Mouse (Mus musculus): ENCODE measurements at regions not wholly inside any gene's neighbourhood (a gene's known extent, or its start where the extent isn't known, plus 50 kb on each side); places are given as distances from the start of the nearest gene placed in this dataset.

DNA sequence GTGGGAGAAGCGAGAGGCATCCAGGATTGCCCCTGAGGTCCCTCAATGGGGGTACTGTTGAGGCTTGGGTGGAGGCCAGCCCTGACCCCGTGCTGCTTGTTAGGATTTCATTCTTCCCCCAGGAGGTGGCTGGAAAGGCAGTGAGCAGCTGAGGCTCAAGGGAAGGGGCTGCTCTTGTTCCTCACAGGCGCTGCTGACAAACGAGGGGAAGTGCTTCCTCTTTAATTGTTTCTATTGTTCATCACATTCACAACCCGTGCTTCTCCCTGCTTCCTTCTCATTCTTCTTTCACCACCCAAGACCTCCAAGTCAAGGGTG, 135.3 kb upstream of the Map3k1 start:
- Histone ChIP-seq H3K79me3 (ENCODE audit: low read depth) (no peaks in the 10 kb centered on the region), H3K27me3 (ENCODE audit: control insufficient read depth, insufficient read depth, insufficient read length) (no peaks in the 10 kb centered on the region), H3K4me3 (ENCODE audit: insufficient read depth, poor library complexity, severe bottlenecking) (no peak overlapping the region), H3K79me2 (ENCODE audit: control insufficient read depth, insufficient read depth) (no peaks in the 10 kb centered on the region), H3K36me3 (ENCODE audit: control insufficient read depth, insufficient read depth) (no peaks in the 10 kb centered on the region), H3ac (ENCODE audit: control insufficient read depth, insufficient read length, low read depth) (no peak overlapping the region)
- no peak for TF ChIP-seq CTCF (IDR thresholded peaks at IDR 0.05; ENCODE audit: control insufficient read depth, insufficient read depth, insufficient read length)
- TF ChIP-seq MYOG (IDR thresholded peaks at IDR 0.05; ENCODE audit: control insufficient read depth, extremely low read depth, insufficient read length), result no peak
- TF ChIP-seq CEBPB (IDR thresholded peaks at IDR 0.05; ENCODE audit: low read depth), result no peak
- no peak for TF ChIP-seq USF1 (IDR thresholded peaks at IDR 0.05; ENCODE audit: low read depth)
- TF ChIP-seq MAX (IDR thresholded peaks at IDR 0.05), result no peak
- TF ChIP-seq FOSL1 (IDR thresholded peaks at IDR 0.05; ENCODE audit: insufficient read depth, low read length, poor library complexity, severe bottlenecking), result no peak
- TF ChIP-seq MYOD1 (IDR thresholded peaks at IDR 0.05; ENCODE audit: control insufficient read depth, insufficient read length, low read depth), result no peak

DNA sequence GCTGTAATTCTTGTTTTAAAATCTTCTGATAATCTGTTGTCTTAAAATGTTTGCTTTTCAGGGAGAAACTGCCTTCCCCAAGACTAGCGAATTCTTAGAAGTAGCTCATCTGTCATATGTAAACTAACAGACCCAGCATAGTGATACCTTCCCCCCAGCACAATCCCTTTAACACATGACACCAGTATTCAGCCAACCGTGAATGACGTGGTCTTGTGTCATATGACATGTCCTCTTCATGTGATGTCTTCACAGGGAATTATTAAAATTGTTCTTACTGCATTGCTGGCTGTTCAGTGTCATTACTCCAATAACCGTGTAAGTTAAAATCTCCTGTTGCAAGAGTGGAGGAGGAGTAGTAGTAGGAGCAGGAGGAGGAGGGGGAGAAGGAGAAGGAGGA, 137.5 kb upstream of the Map3k1 start:
- no peak overlapping the region for H3ac ChIP-seq (ENCODE audit: control insufficient read depth, insufficient read length, low read depth)
- no peaks in the 10 kb centered on the region for H3K27me3 ChIP-seq (ENCODE audit: control insufficient read depth, insufficient read depth, insufficient read length)
- no peaks in the 10 kb centered on the region for H3K79me3 ChIP-seq (ENCODE audit: low read depth)
- H3K4me3 ChIP-seq (ENCODE audit: insufficient read depth, poor library complexity, severe bottlenecking), result no peak overlapping the region
- no peaks in the 10 kb centered on the region for H3K36me3 ChIP-seq (ENCODE audit: control insufficient read depth, insufficient read depth)
- H3K79me2 ChIP-seq (ENCODE audit: control insufficient read depth, insufficient read depth), result no peaks in the 10 kb centered on the region
- no peak for TF ChIP-seq CEBPB (IDR thresholded peaks at IDR 0.05; ENCODE audit: low read depth)
- TF ChIP-seq CTCF (IDR thresholded peaks at IDR 0.05; ENCODE audit: control insufficient read depth, insufficient read depth, insufficient read length), result no peak
- no peak for TF ChIP-seq FOSL1 (IDR thresholded peaks at IDR 0.05; ENCODE audit: insufficient read depth, low read length, poor library complexity, severe bottlenecking)
- TF ChIP-seq MYOD1 (IDR thresholded peaks at IDR 0.05; ENCODE audit: control insufficient read depth, insufficient read length, low read depth), result no peak
- no peak for TF ChIP-seq MYOG (IDR thresholded peaks at IDR 0.05; ENCODE audit: control insufficient read depth, extremely low read depth, insufficient read length)
- TF ChIP-seq USF1 (IDR thresholded peaks at IDR 0.05; ENCODE audit: low read depth), result no peak
- no peak for TF ChIP-seq MAX (IDR thresholded peaks at IDR 0.05)

DNA sequence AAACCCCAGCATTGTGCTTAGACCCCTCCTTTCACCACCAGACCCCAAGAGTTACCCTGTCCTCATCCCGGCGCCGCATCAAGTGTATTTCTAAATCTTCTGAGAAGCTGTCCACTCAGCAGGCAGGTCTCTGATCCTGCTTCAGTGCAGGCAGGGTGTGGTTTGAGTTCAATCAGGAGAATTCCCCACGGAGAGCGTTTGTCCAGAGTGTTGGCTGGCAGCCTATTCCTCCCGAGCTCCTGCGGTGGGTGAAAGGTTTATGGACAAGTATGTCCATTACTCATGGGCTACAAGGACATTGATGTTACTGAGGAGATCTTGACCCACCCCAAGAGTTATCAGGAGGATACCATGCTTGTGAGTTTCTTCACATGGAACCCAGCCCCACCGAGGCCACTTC, 138.0 kb upstream of the Map3k1 start:
- H3K27me3 ChIP-seq (ENCODE audit: control insufficient read depth, insufficient read depth, insufficient read length), result no peaks in the 10 kb centered on the region
- no peaks in the 10 kb centered on the region for H3K36me3 ChIP-seq (ENCODE audit: control insufficient read depth, insufficient read depth)
- H3ac ChIP-seq (ENCODE audit: control insufficient read depth, insufficient read length, low read depth), result no peak overlapping the region
- H3K4me3 ChIP-seq (ENCODE audit: insufficient read depth, poor library complexity, severe bottlenecking), result no peak overlapping the region
- no peaks in the 10 kb centered on the region for H3K79me2 ChIP-seq (ENCODE audit: control insufficient read depth, insufficient read depth)
- H3K79me3 ChIP-seq (ENCODE audit: low read depth), result no peaks in the 10 kb centered on the region
- TF ChIP-seq CEBPB (IDR thresholded peaks at IDR 0.05; ENCODE audit: low read depth) (no peak), MYOG (IDR thresholded peaks at IDR 0.05; ENCODE audit: control insufficient read depth, extremely low read depth, insufficient read length) (no peak), FOSL1 (IDR thresholded peaks at IDR 0.05; ENCODE audit: insufficient read depth, low read length, poor library complexity, severe bottlenecking) (no peak), MAX (IDR thresholded peaks at IDR 0.05) (no peak), MYOD1 (IDR thresholded peaks at IDR 0.05; ENCODE audit: control insufficient read depth, insufficient read length, low read depth) (no peak)

DNA sequence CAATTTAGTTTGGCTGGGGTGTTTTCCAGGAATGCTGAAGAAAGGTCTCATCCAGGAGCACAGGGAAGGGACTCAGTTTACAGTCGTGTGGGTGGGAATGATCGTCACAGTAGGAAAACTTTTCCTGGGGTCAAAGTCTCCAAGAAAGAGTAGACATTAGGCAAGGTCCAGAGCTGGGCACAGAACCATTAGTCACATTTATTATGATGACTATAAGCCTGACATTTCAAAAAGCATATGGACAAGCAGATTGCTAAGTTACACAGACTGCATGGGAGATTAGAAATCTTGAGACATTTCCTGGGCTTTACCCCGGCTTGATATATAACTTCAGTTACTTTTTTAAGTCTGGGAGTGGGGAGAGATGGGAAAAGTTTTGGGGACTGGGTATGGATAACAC, 139.6 kb upstream of the Map3k1 start:
- Histone ChIP-seq H3K79me3 (ENCODE audit: low read depth) (no peaks in the 10 kb centered on the region), H3K4me3 (ENCODE audit: insufficient read depth, poor library complexity, severe bottlenecking) (no peak overlapping the region), H3K36me3 (ENCODE audit: control insufficient read depth, insufficient read depth) (no peaks in the 10 kb centered on the region), H3K27me3 (ENCODE audit: control insufficient read depth, insufficient read depth, insufficient read length) (no peaks in the 10 kb centered on the region), H3ac (ENCODE audit: control insufficient read depth, insufficient read length, low read depth) (no peak overlapping the region), H3K79me2 (ENCODE audit: control insufficient read depth, insufficient read depth) (no peaks in the 10 kb centered on the region)
- TF ChIP-seq MYOD1 (IDR thresholded peaks at IDR 0.05; ENCODE audit: control insufficient read depth, insufficient read length, low read depth), result no peak
- TF ChIP-seq MYOG (IDR thresholded peaks at IDR 0.05; ENCODE audit: control insufficient read depth, extremely low read depth, insufficient read length), result no peak
- no peak for TF ChIP-seq FOSL1 (IDR thresholded peaks at IDR 0.05; ENCODE audit: insufficient read depth, low read length, poor library complexity, severe bottlenecking)
- no peak for TF ChIP-seq MAX (IDR thresholded peaks at IDR 0.05)
- TF ChIP-seq CEBPB (IDR thresholded peaks at IDR 0.05; ENCODE audit: low read depth), result no peak
- no peak for TF ChIP-seq USF1 (IDR thresholded peaks at IDR 0.05; ENCODE audit: low read depth)
- no peak for TF ChIP-seq CTCF (IDR thresholded peaks at IDR 0.05; ENCODE audit: control insufficient read depth, insufficient read depth, insufficient read length)

DNA sequence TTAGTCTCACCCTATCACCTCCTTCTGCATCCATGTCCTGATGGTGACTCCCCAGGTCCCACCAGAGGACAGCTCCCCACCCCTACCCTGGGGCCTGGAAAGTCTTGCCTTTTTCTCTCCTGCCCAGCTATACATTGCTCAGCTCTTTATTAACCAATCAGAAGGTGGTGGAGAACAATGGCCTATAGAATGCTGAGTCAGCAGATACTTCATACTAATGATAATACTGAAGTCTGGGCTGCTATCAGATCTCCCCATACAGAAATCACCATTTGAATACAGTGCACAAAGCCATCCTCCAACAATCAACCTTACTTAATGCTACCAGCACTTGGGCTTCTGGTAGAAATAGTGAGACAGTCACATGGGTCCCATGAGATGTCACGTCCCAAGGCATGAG, 141.2 kb upstream of the Map3k1 start:
- Histone ChIP-seq H3K79me2 (ENCODE audit: control insufficient read depth, insufficient read depth) (no peaks in the 10 kb centered on the region), H3K4me3 (ENCODE audit: insufficient read depth, poor library complexity, severe bottlenecking) (no peak overlapping the region), H3K27me3 (ENCODE audit: control insufficient read depth, insufficient read depth, insufficient read length) (no peaks in the 10 kb centered on the region), H3K79me3 (ENCODE audit: low read depth) (no peaks in the 10 kb centered on the region), H3ac (ENCODE audit: control insufficient read depth, insufficient read length, low read depth) (no peak overlapping the region), H3K36me3 (ENCODE audit: control insufficient read depth, insufficient read depth) (no peaks in the 10 kb centered on the region)
- no peak for TF ChIP-seq USF1 (IDR thresholded peaks at IDR 0.05; ENCODE audit: low read depth)
- no peak for TF ChIP-seq CEBPB (IDR thresholded peaks at IDR 0.05; ENCODE audit: low read depth)
- TF ChIP-seq MYOG (IDR thresholded peaks at IDR 0.05; ENCODE audit: control insufficient read depth, extremely low read depth, insufficient read length), result no peak
- no peak for TF ChIP-seq CTCF (IDR thresholded peaks at IDR 0.05; ENCODE audit: control insufficient read depth, insufficient read depth, insufficient read length)
- no peak for TF ChIP-seq FOSL1 (IDR thresholded peaks at IDR 0.05; ENCODE audit: insufficient read depth, low read length, poor library complexity, severe bottlenecking)
- no peak for TF ChIP-seq MYOD1 (IDR thresholded peaks at IDR 0.05; ENCODE audit: control insufficient read depth, insufficient read length, low read depth)
- no peak for TF ChIP-seq MAX (IDR thresholded peaks at IDR 0.05)

DNA sequence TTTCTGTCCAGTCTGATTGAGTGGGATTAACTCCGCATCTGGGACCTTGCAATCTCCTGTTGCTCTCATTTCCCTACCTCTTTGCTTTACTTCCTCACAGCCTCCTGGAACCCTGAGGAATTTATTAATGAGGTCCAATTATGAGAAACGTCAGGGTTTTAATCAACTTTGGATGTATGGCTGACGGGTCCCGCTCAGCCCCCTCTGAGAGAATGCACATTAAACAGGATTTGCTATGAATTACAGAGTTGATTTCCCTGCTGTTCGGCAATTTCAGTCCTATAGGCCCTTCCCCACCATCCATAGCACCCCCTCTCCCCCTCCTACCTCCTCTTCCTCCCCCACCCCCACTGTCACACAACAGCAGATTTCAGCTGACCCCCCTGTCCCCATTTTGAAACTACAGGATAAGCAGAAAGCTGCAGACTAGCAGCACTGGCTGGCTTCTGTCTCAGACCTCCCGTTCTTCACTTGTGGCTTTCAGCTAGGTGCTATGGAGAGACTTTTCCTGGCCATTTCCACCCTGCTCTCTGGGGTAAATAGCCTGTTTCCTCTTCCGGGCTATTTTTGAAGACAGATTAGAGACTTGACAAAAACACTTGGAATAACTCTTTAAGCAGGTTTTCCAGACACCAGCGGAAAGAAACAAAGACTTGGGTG, 145.2 kb upstream of the Map3k1 start:
- H3K79me3 ChIP-seq (ENCODE audit: low read depth), result no peaks in the 10 kb centered on the region
- no peaks in the 10 kb centered on the region for H3K79me2 ChIP-seq (ENCODE audit: control insufficient read depth, insufficient read depth)
- H3K4me3 ChIP-seq (ENCODE audit: insufficient read depth, poor library complexity, severe bottlenecking), result no peak overlapping the region
- no peaks in the 10 kb centered on the region for H3K27me3 ChIP-seq (ENCODE audit: control insufficient read depth, insufficient read depth, insufficient read length)
- no peaks in the 10 kb centered on the region for H3K36me3 ChIP-seq (ENCODE audit: control insufficient read depth, insufficient read depth)
- TF ChIP-seq MAX (IDR thresholded peaks at IDR 0.05) (no peak), FOSL1 (IDR thresholded peaks at IDR 0.05; ENCODE audit: insufficient read depth, low read length, poor library complexity, severe bottlenecking) (no peak), USF1 (IDR thresholded peaks at IDR 0.05; ENCODE audit: low read depth) (no peak), CEBPB (IDR thresholded peaks at IDR 0.05; ENCODE audit: low read depth) (no peak), MYOD1 (IDR thresholded peaks at IDR 0.05; ENCODE audit: control insufficient read depth, insufficient read length, low read depth) (no peak), CTCF (IDR thresholded peaks at IDR 0.05; ENCODE audit: control insufficient read depth, insufficient read depth, insufficient read length) (no peak), MYOG (IDR thresholded peaks at IDR 0.05; ENCODE audit: control insufficient read depth, extremely low read depth, insufficient read length) (no peak)
- no peak overlapping the region for H3ac ChIP-seq (ENCODE audit: control insufficient read depth, insufficient read length, low read depth)
